10 mouse cellular contexts compared by ENCODE assay signal in genomic region chr1:57528703-57529102, GRCm38 (mm10).
A peak's percentile ranks its signal among the peaks of the same experiment; 100 is the strongest.
DNase-seq lines count a peak whose midpoint lies in the region; ATAC-seq lines count a peak whose summit lies in the region.
"Had no signal": no experiment of that assay in that cellular context is flagged by ENCODE, and none has a peak within 500 bp of the region (broad histone marks: within the 10 kb centered on the region; RNA-seq: fewer than 3 reads in every experiment).

No protein-coding gene starts in this region.

- no peak overlapping the region for H3K9ac ChIP-seq in limb, embryonic 11.5 days (ENCODE audit: low read length)
- H3K9ac ChIP-seq in embryonic facial prominence, embryonic 12.5 days = no peak overlapping the region
- no peak overlapping the region for H3K9ac ChIP-seq in kidney, embryonic 14.5 days (ENCODE audit: low read depth, low read length)
- no peak overlapping the region for H3K9ac ChIP-seq in neural tube, embryonic 14.5 days (replicated peaks; ENCODE audit: low read depth, low read length)
- H3K9ac ChIP-seq: limb, embryonic 15.5 days had no signal

- H3K9me3 ChIP-seq in limb, embryonic 11.5 days (ENCODE audit: control insufficient read depth, low read length) = no peaks in the 10 kb centered on the region
- no peaks in the 10 kb centered on the region for H3K9me3 ChIP-seq in limb, embryonic 10.5 days (replicated peaks)
- H3K9me3 ChIP-seq in embryonic facial prominence, embryonic 12.5 days = no peaks in the 10 kb centered on the region
- no peaks in the 10 kb centered on the region for H3K9me3 ChIP-seq in kidney, embryonic 14.5 days (ENCODE audit: control insufficient read depth, low read length)
- H3K9me3 ChIP-seq in neural tube, embryonic 14.5 days (ENCODE audit: control insufficient read depth, low read length) = no peaks in the 10 kb centered on the region
- H3K9me3 ChIP-seq: limb, embryonic 15.5 days had no signal

- ATAC-seq in limb, embryonic 11.5 days (ENCODE audit: insufficient number of reproducible peaks, low FRiP score, low TSS enrichment, low read depth) = 0 out of 2 replicates have a peak, but pooled peaks have one; percentile 62
- ATAC-seq in embryonic facial prominence, embryonic 12.5 days (ENCODE audit: insufficient number of reproducible peaks, insufficient read depth, low FRiP score, low TSS enrichment) = 0 out of 2 replicates have a peak, but pooled peaks have one; percentile 41
- ATAC-seq in kidney, embryonic 14.5 days (ENCODE audit: low FRiP score, low TSS enrichment) = peak; percentile 96
- ATAC-seq in neural tube, embryonic 14.5 days (ENCODE audit: low read depth) = peak; percentile 81

- DNase-seq in limb, embryonic 11.5 days (ENCODE audit: low spot score) = peak; percentile 32
- no peak for DNase-seq in limb, embryonic 10.5 days (ENCODE audit: low spot score)
- DNase-seq in left cerebral cortex, postnatal 36 days (ENCODE audit: low spot score in 2 of 2) = no peak
- DNase-seq in heart, postnatal 36 days = no peak
- DNase-seq: heart, postnatal 10 days; thymus, postnatal 4 days had no signal

- 18% methylated on average over 3 of the region's 3 CpGs for WGBS in limb, embryonic 11.5 days
- WGBS in limb, embryonic 10.5 days = 42% methylated on average over 3 of the region's 3 CpGs
- 10% methylated on average over 3 of the region's 3 CpGs for WGBS in embryonic facial prominence, embryonic 12.5 days
- 24% methylated on average over 3 of the region's 3 CpGs for WGBS in kidney, embryonic 14.5 days
- WGBS in neural tube, embryonic 14.5 days = 29% methylated on average over 3 of the region's 3 CpGs

- peaks cover 4% of the 10 kb centered on the region; the same call in 1 of the 2 replicates for H3K4me1 ChIP-seq in limb, embryonic 11.5 days (ENCODE audit: control insufficient read depth, insufficient read depth, low read length)
- peaks cover 15% of the 10 kb centered on the region for H3K4me1 ChIP-seq in limb, embryonic 10.5 days
- peaks cover 6% of the 10 kb centered on the region; the same call in 1 of the 2 replicates for H3K4me1 ChIP-seq in embryonic facial prominence, embryonic 12.5 days
- peaks cover 14% of the 10 kb centered on the region for H3K4me1 ChIP-seq in kidney, embryonic 14.5 days (ENCODE audit: control insufficient read depth, insufficient read depth, low read length)
- H3K4me1 ChIP-seq in neural tube, embryonic 14.5 days (ENCODE audit: control insufficient read depth, insufficient read depth, low read length) = no peaks in the 10 kb centered on the region
- H3K4me1 ChIP-seq: limb, embryonic 15.5 days had no signal

- no peaks in the 10 kb centered on the region for H3K36me3 ChIP-seq in limb, embryonic 11.5 days (ENCODE audit: control insufficient read depth, insufficient read depth, low read length)
- no peaks in the 10 kb centered on the region for H3K36me3 ChIP-seq in limb, embryonic 10.5 days
- no peaks in the 10 kb centered on the region for H3K36me3 ChIP-seq in embryonic facial prominence, embryonic 12.5 days
- no peaks in the 10 kb centered on the region for H3K36me3 ChIP-seq in kidney, embryonic 14.5 days (ENCODE audit: control insufficient read depth, insufficient read depth, low read length)
- H3K36me3 ChIP-seq in neural tube, embryonic 14.5 days (ENCODE audit: control insufficient read depth, insufficient read depth, low read length) = no peaks in the 10 kb centered on the region
- H3K36me3 ChIP-seq: limb, embryonic 15.5 days had no signal

- no peak overlapping the region for H3K4me2 ChIP-seq in limb, embryonic 11.5 days (ENCODE audit: low read depth, severe bottlenecking)
- no peak overlapping the region for H3K4me2 ChIP-seq in embryonic facial prominence, embryonic 12.5 days (replicated peaks)
- H3K4me2 ChIP-seq in kidney, embryonic 14.5 days (replicated peaks; ENCODE audit: low read depth, low read length) = no peak overlapping the region
- no peak overlapping the region for H3K4me2 ChIP-seq in neural tube, embryonic 14.5 days (ENCODE audit: low read depth, low read length)
- H3K4me2 ChIP-seq: limb, embryonic 15.5 days had no signal

- no peak overlapping the region for H3K27ac ChIP-seq in limb, embryonic 11.5 days (replicated peaks; ENCODE audit: low read depth, low read length)
- H3K27ac ChIP-seq in limb, embryonic 10.5 days = no peak overlapping the region
- no peak overlapping the region for H3K27ac ChIP-seq in embryonic facial prominence, embryonic 12.5 days
- peak overlapping the region; percentile 42; the same call in 1 of the 2 replicates for H3K27ac ChIP-seq in kidney, embryonic 14.5 days (ENCODE audit: low read depth, low read length)
- H3K27ac ChIP-seq in neural tube, embryonic 14.5 days (ENCODE audit: low read depth, low read length) = no peak overlapping the region
- H3K27ac ChIP-seq: limb, embryonic 15.5 days had no signal

- H3K4me3 ChIP-seq in limb, embryonic 11.5 days (ENCODE audit: low read depth, low read length) = no peak overlapping the region
- no peak overlapping the region for H3K4me3 ChIP-seq in limb, embryonic 10.5 days
- H3K4me3 ChIP-seq in embryonic facial prominence, embryonic 12.5 days = no peak overlapping the region
- no peak overlapping the region for H3K4me3 ChIP-seq in kidney, embryonic 14.5 days (ENCODE audit: low read length)
- no peak overlapping the region for H3K4me3 ChIP-seq in neural tube, embryonic 14.5 days (ENCODE audit: low read depth, low read length)
- H3K4me3 ChIP-seq: limb, embryonic 15.5 days had no signal

- no peaks in the 10 kb centered on the region for H3K27me3 ChIP-seq in limb, embryonic 11.5 days (ENCODE audit: control insufficient read depth, insufficient read depth, low read length)
- no peaks in the 10 kb centered on the region for H3K27me3 ChIP-seq in limb, embryonic 10.5 days (ENCODE audit: low read depth, poor library complexity, severe bottlenecking)
- H3K27me3 ChIP-seq in embryonic facial prominence, embryonic 12.5 days = no peaks in the 10 kb centered on the region
- H3K27me3 ChIP-seq in kidney, embryonic 14.5 days (ENCODE audit: control insufficient read depth, insufficient read depth, low read length) = no peaks in the 10 kb centered on the region
- no peaks in the 10 kb centered on the region for H3K27me3 ChIP-seq in neural tube, embryonic 14.5 days (ENCODE audit: control insufficient read depth, insufficient read depth, low read length)
- H3K27me3 ChIP-seq: limb, embryonic 15.5 days had no signal

- intact Hi-C loops in left cerebral cortex, postnatal 36 days (cut with DNase I) = no loop called here
- intact Hi-C loops in heart, postnatal 36 days (cut with DNase I) = no loop called here

Comparison
In these comparisons a context has a peak if more than half of its experiments do, and no peak if none do; other contexts are left out.
1. ATAC-seq: peak in every context shown above with its lines; median percentile 96 in kidney, embryonic 14.5 days; 81 in neural tube, embryonic 14.5 days; 62 in limb, embryonic 11.5 days; 41 in embryonic facial prominence, embryonic 12.5 days.